8 mouse cellular contexts compared by ENCODE assay signal in the genomic region with DNA sequence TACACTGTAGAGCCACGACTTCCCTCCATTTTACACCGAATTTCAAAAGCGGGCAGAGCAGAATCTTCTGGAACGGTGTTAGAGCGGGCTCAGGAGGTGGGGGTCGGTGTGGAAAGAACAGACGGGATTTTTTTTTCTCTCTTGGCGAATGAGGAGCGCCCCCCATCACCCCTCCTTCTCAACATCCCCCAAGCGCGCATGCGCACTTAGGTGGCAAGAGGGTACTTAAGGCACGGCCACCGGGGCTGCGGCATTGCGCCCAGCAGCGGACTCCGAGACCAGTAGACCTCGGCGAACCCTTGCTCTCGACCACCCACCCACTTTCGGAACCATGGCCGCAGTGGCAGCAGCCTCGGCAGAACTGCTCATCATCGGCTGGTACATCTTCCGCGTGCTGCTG. TPM values are rescaled to one million over a fixed set of nuclear protein-coding genes. Genes with fewer than 3 reads are reported as not detected.
DNase-seq lines count a peak whose midpoint lies in the region; ATAC-seq lines count a peak whose summit lies in the region.

A gene (plus strand): TSS at position 221 of the 400 bp plus-strand sequence.

- H3K27ac ChIP-seq in kidney, embryonic 14.5 days (ENCODE audit: low read depth, low read length): no peak within 1 kb of the TSS
- H3K27ac ChIP-seq in embryonic facial prominence, embryonic 11.5 days (replicated peaks; ENCODE audit: low read depth, low read length): peak within 1 kb of the TSS; percentile 84
- no peak within 1 kb of the TSS for H3K27ac ChIP-seq in intestine, embryonic 15.5 days
- no peak within 1 kb of the TSS for H3K27ac ChIP-seq in liver, embryonic 15.5 days (replicated peaks)

- peak within 1 kb of the TSS; percentile 61 for H3K4me2 ChIP-seq in kidney, embryonic 14.5 days (replicated peaks; ENCODE audit: low read depth, low read length)
- H3K4me2 ChIP-seq in embryonic facial prominence, embryonic 11.5 days (ENCODE audit: low read depth, low read length): peak within 1 kb of the TSS; percentile 81
- H3K4me2 ChIP-seq in intestine, embryonic 15.5 days (replicated peaks): peak within 1 kb of the TSS; percentile 65
- peak within 1 kb of the TSS; percentile 46 for H3K4me2 ChIP-seq in liver, embryonic 15.5 days

- peak; percentile 25 for ATAC-seq in kidney, embryonic 14.5 days (ENCODE audit: low FRiP score, low TSS enrichment)
- no peak for ATAC-seq in embryonic facial prominence, embryonic 11.5 days (replicated peaks; ENCODE audit: insufficient number of reproducible peaks, low FRiP score, low TSS enrichment, low read depth)
- peak; percentile 18; the same call in 1 of the 2 replicates for ATAC-seq in intestine, embryonic 15.5 days
- no peak for ATAC-seq in liver, embryonic 15.5 days (ENCODE audit: insufficient read depth)
- no peak for ATAC-seq in erythroblast, adult 5-6 weeks (replicated peaks; ENCODE audit: low FRiP score, poor library complexity, severe bottlenecking)

- H3K36me3 ChIP-seq in kidney, embryonic 14.5 days (ENCODE audit: control insufficient read depth, insufficient read depth, low read length): peaks cover 19% of the 10 kb centered on the region; the same call in 1 of the 2 replicates
- H3K36me3 ChIP-seq in embryonic facial prominence, embryonic 11.5 days (replicated peaks; ENCODE audit: control insufficient read depth, insufficient read depth, low read depth, low read length): peaks cover 16% of the 10 kb centered on the region
- H3K36me3 ChIP-seq in intestine, embryonic 15.5 days: peaks cover 47% of the 10 kb centered on the region
- peaks cover 14% of the 10 kb centered on the region; the same call in 1 of the 2 replicates for H3K36me3 ChIP-seq in liver, embryonic 15.5 days (replicated peaks)

- 0 out of 2 replicates have a peak, but pooled peaks cover 7% of the 10 kb centered on the region for H3K4me1 ChIP-seq in kidney, embryonic 14.5 days (ENCODE audit: control insufficient read depth, insufficient read depth, low read length)
- H3K4me1 ChIP-seq in embryonic facial prominence, embryonic 11.5 days (ENCODE audit: control insufficient read depth, insufficient read depth, low read length): no peaks in the 10 kb centered on the region
- peaks cover 29% of the 10 kb centered on the region for H3K4me1 ChIP-seq in intestine, embryonic 15.5 days (replicated peaks)
- peaks cover 10% of the 10 kb centered on the region; the same call in 1 of the 2 replicates for H3K4me1 ChIP-seq in liver, embryonic 15.5 days (replicated peaks)

- no peak for DNase-seq in kidney, adult 8-10 months
- DNase-seq in adrenal gland, adult 18-20 months (ENCODE audit: low spot score in 2 of 2): no peak
- DNase-seq in embryonic facial prominence, embryonic 11.5 days (ENCODE audit: low spot score): peak; percentile 91
- DNase-seq in right cerebral cortex, postnatal 25 days: peak; percentile 48

- H3K27me3 ChIP-seq in kidney, embryonic 14.5 days (ENCODE audit: control insufficient read depth, insufficient read depth, low read length): no peaks in the 10 kb centered on the region
- no peaks in the 10 kb centered on the region for H3K27me3 ChIP-seq in embryonic facial prominence, embryonic 11.5 days (ENCODE audit: control insufficient read depth, insufficient read depth, low read length)
- no peaks in the 10 kb centered on the region for H3K27me3 ChIP-seq in intestine, embryonic 15.5 days (replicated peaks)
- H3K27me3 ChIP-seq in liver, embryonic 15.5 days: peaks cover 42% of the 10 kb centered on the region

- H3K9ac ChIP-seq in kidney, embryonic 14.5 days (ENCODE audit: low read depth, low read length): peak within 1 kb of the TSS; percentile 68
- H3K9ac ChIP-seq in embryonic facial prominence, embryonic 11.5 days (replicated peaks; ENCODE audit: low read length): peak within 1 kb of the TSS; percentile 85
- peak within 1 kb of the TSS; percentile 44 for H3K9ac ChIP-seq in intestine, embryonic 15.5 days
- no peak within 1 kb of the TSS for H3K9ac ChIP-seq in liver, embryonic 15.5 days

- WGBS in kidney, embryonic 14.5 days: 48% methylated on average over 27 of the region's 27 CpGs
- 44% methylated on average over 25 of the region's 27 CpGs for WGBS in embryonic facial prominence, embryonic 11.5 days
- WGBS in intestine, embryonic 15.5 days: 56% methylated on average over 27 of the region's 27 CpGs
- WGBS in liver, embryonic 15.5 days (ENCODE audit: insufficient replicate concordance): 56% methylated on average over 27 of the region's 27 CpGs

- peak within 1 kb of the TSS; percentile 52 for H3K4me3 ChIP-seq in kidney, embryonic 14.5 days (ENCODE audit: low read length)
- H3K4me3 ChIP-seq in embryonic facial prominence, embryonic 11.5 days (ENCODE audit: low read depth, low read length): peak within 1 kb of the TSS; percentile 65
- H3K4me3 ChIP-seq in intestine, embryonic 15.5 days (replicated peaks): peak within 1 kb of the TSS; percentile 43
- H3K4me3 ChIP-seq in liver, embryonic 15.5 days (replicated peaks): peak within 1 kb of the TSS; percentile 22

- peaks cover 38% of the 10 kb centered on the region for H3K9me3 ChIP-seq in kidney, embryonic 14.5 days (ENCODE audit: control insufficient read depth, low read length)
- peaks cover 14% of the 10 kb centered on the region; the same call in 1 of the 2 replicates for H3K9me3 ChIP-seq in embryonic facial prominence, embryonic 11.5 days (replicated peaks; ENCODE audit: control insufficient read depth, low read length)
- H3K9me3 ChIP-seq in intestine, embryonic 15.5 days: 0 out of 2 replicates have a peak, but pooled peaks cover 2% of the 10 kb centered on the region
- H3K9me3 ChIP-seq in liver, embryonic 15.5 days (replicated peaks): no peaks in the 10 kb centered on the region

RNA-seq across cellular contexts. Expression of the gene that starts here (rescaled TPM):
- 248 and 307 TPM in 2 replicates for polyA plus RNA-seq in kidney, embryonic 14.5 days (2014; fragmentation: Nextera tagmentation; extraction: Ambion mirVana)
- total RNA-seq in adrenal gland, adult 18-20 months (2021): 100 to 1,000 TPM in 1 of 2 experiments, 10 to 100 TPM in 1; 49.7 to 198 TPM
- 1,482 and 1,542 TPM in 2 replicates for polyA plus RNA-seq in embryonic facial prominence, embryonic 11.5 days (2014; fragmentation: Nextera tagmentation; extraction: Ambion mirVana)
- polyA plus RNA-seq in intestine, embryonic 15.5 days (2015; fragmentation: Nextera tagmentation; extraction: Ambion mirVana): 428 and 457 TPM in 2 replicates
- polyA plus RNA-seq in liver, embryonic 15.5 days (2015; fragmentation: Nextera tagmentation; extraction: Ambion mirVana): 15.5 and 17.1 TPM in 2 replicates
- total RNA-seq in erythroblast, adult 5-6 weeks (2015; ENCODE audit: low replicate concordance): not detected in 2 replicates
- not detected in 2 replicates for total RNA-seq in erythroblast, adult 5-6 weeks (2017; ENCODE audit: low replicate concordance)

Comparison
In these comparisons a context has a peak if more than half of its experiments do, and no peak if none do; other contexts are left out.
1. RNA of the gene that starts here (total RNA-seq): 49.7 to 198 TPM in adrenal gland, adult 18-20 months; not detected in erythroblast, adult 5-6 weeks; every median in the first group is over 10 times any median in the second.
2. RNA of the gene that starts here (polyA plus RNA-seq): 1,482 to 1,542 TPM in embryonic facial prominence, embryonic 11.5 days, 428 to 457 TPM in intestine, embryonic 15.5 days and 248 to 307 TPM in kidney, embryonic 14.5 days; 15.5 to 17.1 TPM in liver, embryonic 15.5 days; every median in the first group is over 10 times any median in the second.
3. ATAC-seq: peak in kidney, embryonic 14.5 days (single experiment) and intestine, embryonic 15.5 days (single experiment); none in embryonic facial prominence, embryonic 11.5 days (single experiment), liver, embryonic 15.5 days (single experiment) and erythroblast, adult 5-6 weeks (single experiment).
4. DNase-seq: peak in embryonic facial prominence, embryonic 11.5 days (single experiment) and right cerebral cortex, postnatal 25 days (single experiment); none in kidney, adult 8-10 months (0 of 2) and adrenal gland, adult 18-20 months (0 of 2).
5. Peak in every context shown above with its lines, with median percentiles within 50 percentile points of each other: H3K4me2 ChIP-seq and H3K4me3 ChIP-seq.